Mouse (Mus musculus): Measurements from ENCODE around the gene Ap1g2. TPM values are rescaled to one million over a fixed set of nuclear protein-coding genes. Genes with fewer than 3 reads are reported as not detected.

Gene Ap1g2
- polyA plus RNA-seq, 1 experiment, result 10.0 TPM

DNA sequence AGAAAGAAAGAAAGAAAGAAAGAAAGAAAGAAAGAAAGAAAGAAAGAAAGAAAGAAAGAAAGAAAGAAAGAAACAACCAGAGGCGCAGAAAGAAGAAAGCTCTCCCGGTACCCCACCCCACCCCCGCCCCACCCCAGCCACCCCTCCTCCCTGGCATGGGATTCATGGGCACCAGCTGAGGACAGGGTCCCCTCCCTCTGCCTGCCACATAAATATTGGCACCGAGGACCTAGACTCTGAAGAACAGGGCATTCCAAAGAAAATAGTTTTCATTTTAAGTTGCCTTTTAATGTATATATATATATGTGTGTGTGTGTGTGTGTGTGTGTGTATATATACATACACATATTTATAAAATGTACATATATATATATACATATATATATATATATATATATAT is 53.3 kb downstream of the Ap1g2 start:
- TF ChIP-seq CTCF (IDR thresholded peaks at IDR 0.05; ENCODE audit: borderline replicate concordance, insufficient read depth, low read length) (no peak), POLR2A (IDR thresholded peaks at IDR 0.05; ENCODE audit: low read depth, low read length) (no peak)

DNA sequence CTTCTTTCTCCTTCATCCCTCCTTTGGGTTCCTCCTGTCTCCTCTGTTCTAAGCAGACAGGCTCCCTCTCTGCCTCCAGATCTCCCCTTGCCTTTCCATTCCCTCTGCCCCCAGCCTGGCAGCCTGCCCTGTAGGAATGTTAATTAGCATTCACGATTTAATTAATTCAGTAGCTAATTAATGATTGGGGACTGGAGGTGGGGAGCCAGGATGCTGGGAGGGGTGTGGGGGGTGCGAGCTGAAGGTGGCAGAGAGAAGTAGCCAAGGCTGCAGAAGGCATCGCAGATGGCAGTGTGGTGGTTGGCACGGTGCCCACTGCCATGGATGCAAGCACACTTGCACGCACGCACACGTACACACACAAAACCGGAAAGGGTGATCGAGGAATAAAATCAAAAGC is 53.9 kb downstream of the Ap1g2 start:
- Histone ChIP-seq H3K4me1 (ENCODE audit: control insufficient read depth, insufficient read depth, low read length) (no peaks in the 10 kb centered on the region), H3K4me3 (ENCODE audit: insufficient read depth, low read length) (no peak overlapping the region), H3K27ac (ENCODE audit: insufficient read depth, low read length) (no peak overlapping the region)
- TF ChIP-seq POLR2A (IDR thresholded peaks at IDR 0.05; ENCODE audit: low read depth, low read length) (no peak), CTCF (IDR thresholded peaks at IDR 0.05; ENCODE audit: borderline replicate concordance, insufficient read depth, low read length) (no peak)

More for the DNA sequence above, 53.3 kb downstream of the Ap1g2 start:
- Histone ChIP-seq H3K4me1 (ENCODE audit: control insufficient read depth, insufficient read depth, low read length) (no peaks in the 10 kb centered on the region), H3K27ac (ENCODE audit: insufficient read depth, low read length) (no peak overlapping the region), H3K4me3 (ENCODE audit: insufficient read depth, low read length) (no peak overlapping the region)

Other genes with a start within 250 kb of the Ap1g2 start
- 5.4 and 6.9 TPM in 2 replicates for gene Homez, start 235.6 kb downstream of the Ap1g2 start, polyA plus RNA-seq (2011; ENCODE audit: insufficient read length, low read depth, missing spikeins)
- gene Ppp1r3e, start 229.0 kb downstream of the Ap1g2 start, polyA plus RNA-seq (2011; ENCODE audit: insufficient read length, low read depth, missing spikeins), result 8.4 and 10.9 TPM in 2 replicates
- 48.3 and 53.1 TPM in 2 replicates for gene Bcl2l2, start 223.2 kb downstream of the Ap1g2 start, polyA plus RNA-seq (2011; ENCODE audit: insufficient read length, low read depth, missing spikeins)
- not detected in 2 replicates for gene Gm20521, start 223.2 kb downstream of the Ap1g2 start, polyA plus RNA-seq (2011; ENCODE audit: insufficient read length, low read depth, missing spikeins)
- gene Pabpn1, start 214.1 kb downstream of the Ap1g2 start, polyA plus RNA-seq (2011; ENCODE audit: insufficient read length, low read depth, missing spikeins), result 168 and 172 TPM in 2 replicates
- gene Slc22a17, start 193.5 kb downstream of the Ap1g2 start, polyA plus RNA-seq (2011; ENCODE audit: insufficient read length, low read depth, missing spikeins), result 17.7 and 20.9 TPM in 2 replicates
- gene Efs, start 180.5 kb downstream of the Ap1g2 start, polyA plus RNA-seq (2011; ENCODE audit: insufficient read length, low read depth, missing spikeins), result 17.5 and 26.9 TPM in 2 replicates
- not detected in 2 replicates for gene Il25, start 173.9 kb downstream of the Ap1g2 start, polyA plus RNA-seq (2011; ENCODE audit: insufficient read length, low read depth, missing spikeins)
- gene Cmtm5, start 170.3 kb downstream of the Ap1g2 start, polyA plus RNA-seq (2011; ENCODE audit: insufficient read length, low read depth, missing spikeins), result not detected in 2 replicates
- 1.0 TPM in 1 of 2 replicates, not detected in the other for gene Myh6, start 139.7 kb downstream of the Ap1g2 start, polyA plus RNA-seq (2011; ENCODE audit: insufficient read length, low read depth, missing spikeins)
- not detected in 2 replicates for gene Gm17428, start 129.7 kb downstream of the Ap1g2 start, polyA plus RNA-seq (2011; ENCODE audit: insufficient read length, low read depth, missing spikeins)
- gene Myh7, start 112.0 kb downstream of the Ap1g2 start, polyA plus RNA-seq (2011; ENCODE audit: insufficient read length, low read depth, missing spikeins), result not detected in 2 replicates
- 32.8 and 37.7 TPM in 2 replicates for gene Ngdn, start 91.1 kb downstream of the Ap1g2 start, polyA plus RNA-seq (2011; ENCODE audit: insufficient read length, low read depth, missing spikeins)
- gene Zfhx2, start 14.3 kb downstream of the Ap1g2 start, polyA plus RNA-seq (2011; ENCODE audit: insufficient read length, low read depth, missing spikeins), result 1.9 and 3.5 TPM in 2 replicates
- gene Thtpa, start 11.8 kb downstream of the Ap1g2 start, polyA plus RNA-seq (2011; ENCODE audit: insufficient read length, low read depth, missing spikeins), result 13.1 and 17.1 TPM in 2 replicates
- gene Jph4, start 10.3 kb upstream of the Ap1g2 start, polyA plus RNA-seq (2011; ENCODE audit: insufficient read length, low read depth, missing spikeins), result 0.73 and 1.6 TPM in 2 replicates
- not detected in 2 replicates for gene Dhrs2, start 115.4 kb upstream of the Ap1g2 start, polyA plus RNA-seq (2011; ENCODE audit: insufficient read length, low read depth, missing spikeins)

All from embryonic fibroblast, embryonic 13.5 days (primary cell).